Mouse (Mus musculus) heart, adult 9 months (tissue): ENCODE measurements at regions not wholly inside any gene's neighbourhood (a gene's known extent, or its start where the extent isn't known, plus 50 kb on each side); places are given as distances from the start of the nearest gene placed in this dataset.

Experiments used
- DNase-seq, 2 experiments: peaks; one replicate each; pipeline ENCODE4 v3.0.0; 2022; ENCODE audit warnings: low spot score in 2 of 2

GRCm38 (mm10) chr4:150800774-150801173 lies 52.9 kb upstream of the Errfi1 start:
- no peak for DNase-seq

GRCm38 (mm10) chr4:150799550-150800398 lies 53.9 kb upstream of the Errfi1 start:
- peak; percentile 46 to 61 for DNase-seq

- peak; percentile 56 to 59 for DNase-seq
Observed at GRCm38 (mm10) chr4:150798783-150799530, 54.8 kb upstream of the Errfi1 start.

GRCm38 (mm10) chr4:150798281-150798680 lies 55.4 kb upstream of the Errfi1 start:
- no peak for DNase-seq

DNA sequence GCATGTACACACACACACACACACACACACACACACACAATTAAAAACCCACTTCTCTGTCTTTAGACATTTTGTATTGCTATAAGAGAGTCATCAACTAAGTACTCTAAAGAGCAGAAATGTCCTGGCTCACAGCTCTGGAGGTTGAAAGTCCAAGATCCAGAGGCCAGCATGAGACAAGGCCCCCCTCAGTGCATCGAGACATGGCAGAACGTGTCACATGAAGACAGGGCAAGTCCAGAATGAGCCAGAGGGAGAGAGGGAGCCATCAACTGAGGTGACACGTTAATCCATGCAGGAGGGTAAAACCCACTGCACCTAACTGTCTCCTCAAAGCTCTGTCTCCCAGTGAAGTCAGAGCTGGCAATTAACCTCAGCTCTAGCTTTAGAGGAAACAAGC lies 56.7 kb upstream of the Errfi1 start:
- DNase-seq = no peak

DNA sequence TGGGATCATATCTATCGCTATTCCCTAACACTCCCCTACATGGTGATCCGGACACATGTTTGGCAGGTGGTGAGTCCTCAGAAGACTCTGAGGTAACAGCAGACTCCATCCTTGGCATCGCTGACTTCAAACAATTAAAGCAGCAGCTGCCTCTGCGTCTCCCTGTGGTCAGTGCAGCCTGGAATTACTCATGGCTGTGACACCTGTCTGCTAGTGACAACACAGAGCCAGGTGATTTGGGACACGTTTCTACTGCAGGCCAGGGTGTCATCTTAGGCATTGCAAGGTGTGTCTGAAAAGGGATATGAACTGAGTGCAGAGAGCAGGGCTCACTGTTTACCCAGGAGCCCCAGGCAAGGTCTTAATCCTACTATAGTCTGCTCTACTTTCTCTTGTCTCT lies 58.8 kb upstream of the Errfi1 start:
- DNase-seq = no peak

DNA sequence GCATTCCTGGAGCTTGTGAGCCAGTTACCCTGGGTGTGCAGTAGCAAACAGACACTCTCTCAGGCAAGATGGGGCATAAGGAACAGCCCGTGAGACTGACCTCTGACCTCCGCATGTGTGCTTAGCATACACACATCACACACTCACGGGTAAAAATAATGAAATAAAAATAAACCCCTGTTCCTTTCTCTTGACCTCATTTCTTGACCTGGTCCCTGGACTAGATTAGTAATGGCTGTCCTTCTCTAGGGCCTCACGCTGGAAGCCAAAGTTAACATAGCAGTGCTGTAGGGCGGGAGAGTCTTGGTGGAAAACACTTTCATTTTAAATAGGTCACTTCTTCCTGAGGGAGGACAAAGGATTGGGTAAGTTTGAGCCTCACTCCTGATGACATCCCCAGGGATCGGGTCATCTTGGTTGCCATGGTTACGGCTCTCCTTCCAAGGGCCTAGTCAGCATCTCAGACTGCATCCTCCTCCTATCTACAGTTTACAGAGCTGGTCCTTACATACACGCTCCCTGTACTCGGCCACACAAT lies 59.4 kb upstream of the Errfi1 start:
- peak; percentile 66 to 73 for DNase-seq

DNA sequence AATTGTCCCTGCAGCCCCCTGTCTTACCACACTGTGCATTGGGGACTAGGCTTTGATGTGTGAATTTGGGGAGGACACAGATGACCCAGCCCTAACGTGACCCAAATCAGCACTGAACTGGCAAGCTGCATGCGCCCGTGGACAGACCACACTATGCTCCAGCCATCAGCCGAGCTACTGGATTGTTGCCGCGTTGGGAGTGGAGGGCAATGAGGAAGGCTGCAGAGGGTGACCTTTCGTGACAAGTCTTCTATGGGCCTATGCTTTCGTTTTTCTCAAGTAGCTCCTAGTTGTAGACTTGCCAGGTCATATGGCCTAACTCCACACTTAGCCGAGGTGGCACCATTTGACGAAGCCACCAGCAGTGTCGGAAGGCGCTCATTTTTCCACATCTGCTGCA lies 60.6 kb upstream of the Errfi1 start:
- no peak for DNase-seq

DNA sequence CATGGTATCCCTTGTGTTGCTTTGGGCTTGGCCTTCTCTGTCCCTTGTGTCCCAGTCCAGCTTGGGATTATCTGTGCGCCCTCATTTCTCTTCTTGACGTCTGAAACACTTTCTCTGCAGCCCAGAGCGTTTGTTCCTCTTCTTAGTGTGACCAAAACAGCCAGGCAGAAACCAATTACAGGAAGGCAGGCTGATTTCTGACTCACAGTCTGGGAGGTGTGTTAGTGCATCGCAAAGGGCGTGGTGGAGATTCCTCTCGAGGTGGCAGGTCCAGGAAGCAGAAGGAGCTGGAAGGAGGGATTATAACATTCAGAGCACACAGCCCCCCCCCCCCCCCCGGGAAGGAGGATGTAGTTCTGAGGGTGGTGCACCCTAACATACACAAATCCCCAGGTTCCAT lies 64.6 kb upstream of the Errfi1 start:
- no peak for DNase-seq

DNA sequence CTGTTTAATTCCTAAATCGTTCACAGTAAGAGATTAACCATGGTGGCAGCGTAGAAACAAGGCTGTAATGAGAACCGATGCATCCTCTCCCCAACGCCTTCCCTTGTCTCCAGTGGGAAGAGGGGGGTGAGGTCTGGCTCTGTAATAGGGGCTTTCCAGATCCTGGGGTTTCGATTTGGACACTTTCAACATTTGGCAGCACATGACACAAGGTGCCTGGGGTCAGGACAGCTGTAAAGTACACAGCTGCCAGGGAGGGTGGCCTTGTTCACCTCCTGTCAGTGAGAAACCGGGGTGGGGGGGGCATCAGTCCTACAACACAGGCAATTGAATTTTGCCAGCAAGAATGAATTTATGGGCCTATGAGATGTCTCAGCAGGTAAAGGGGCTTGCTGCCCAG lies 66.6 kb upstream of the Errfi1 start:
- DNase-seq = no peak

- DNase-seq = no peak
Observed at GRCm38 (mm10) chr4:150786651-150787050, 67.1 kb upstream of the Errfi1 start.

DNA sequence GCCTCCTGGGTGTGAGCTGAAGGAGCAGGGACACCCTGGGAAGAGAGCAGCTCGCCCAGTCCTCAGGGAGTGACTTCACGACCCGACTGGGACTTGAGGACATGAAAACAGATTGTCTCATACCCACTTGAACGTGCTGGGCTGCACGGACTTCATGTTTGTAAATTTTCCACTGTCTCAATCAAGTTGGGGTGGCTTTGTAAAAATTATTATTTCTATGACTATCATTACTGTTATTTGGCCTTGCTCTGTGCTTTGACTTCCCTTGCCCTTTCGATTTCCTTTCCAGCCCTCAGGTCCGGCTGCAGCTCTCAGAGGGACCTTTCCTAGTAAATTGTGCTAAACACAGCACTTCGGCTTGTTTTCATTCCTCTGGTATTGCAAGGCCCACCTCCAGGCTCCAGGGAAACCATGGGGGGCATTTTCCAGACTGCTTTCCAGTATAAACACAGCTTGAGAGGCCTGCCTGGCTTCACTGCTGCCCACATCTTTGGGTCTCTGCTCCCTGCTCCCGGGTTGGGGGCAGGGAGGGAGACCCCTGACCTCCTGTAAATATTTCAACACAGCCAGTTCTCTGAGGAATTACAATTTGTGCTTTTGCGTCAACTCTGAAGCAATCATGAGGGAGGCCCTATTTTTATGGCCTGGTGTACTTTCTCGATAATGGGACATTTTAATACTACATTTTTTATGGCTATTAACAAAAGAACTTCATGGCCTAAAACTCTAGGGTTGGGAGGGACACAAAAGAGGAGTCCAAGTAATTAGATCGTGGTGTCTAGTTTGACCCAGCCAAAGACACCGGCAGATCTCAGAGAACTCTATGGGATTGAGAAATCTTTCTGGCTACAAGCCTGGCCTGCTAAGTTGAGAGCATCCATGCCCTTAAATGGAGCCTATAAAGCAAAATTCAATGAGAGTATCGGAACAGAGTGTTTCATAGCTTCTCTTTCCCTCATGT lies 68.9 kb upstream of the Errfi1 start:
- peak; percentile 78 to 81 for DNase-seq

DNA sequence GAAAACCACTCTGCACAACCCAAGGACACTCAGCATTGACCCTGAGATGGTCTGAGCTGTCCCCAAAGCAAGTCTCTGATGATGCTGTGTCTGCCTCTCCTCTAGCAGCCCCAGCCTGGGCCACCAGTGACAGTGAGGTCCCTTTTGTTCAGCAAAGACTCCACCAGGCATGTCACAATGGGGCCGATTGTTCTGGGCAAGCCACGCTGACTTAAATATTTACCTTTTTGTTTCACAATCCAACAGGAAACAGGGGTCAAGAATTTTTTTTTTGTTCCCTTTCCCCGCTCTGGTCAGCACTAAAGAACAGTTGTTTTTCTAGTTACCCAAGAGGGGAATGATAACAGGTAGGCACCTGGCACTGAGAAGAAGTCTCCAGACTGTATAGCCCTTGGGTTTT lies 72.4 kb upstream of the Errfi1 start:
- no peak for DNase-seq

GRCm38 (mm10) chr4:150779340-150779739 lies 74.4 kb upstream of the Errfi1 start:
- no peak for DNase-seq

GRCm38 (mm10) chr4:150778683-150779082 lies 75.0 kb upstream of the Errfi1 start:
- DNase-seq = peak; percentile 60 to 71

DNA sequence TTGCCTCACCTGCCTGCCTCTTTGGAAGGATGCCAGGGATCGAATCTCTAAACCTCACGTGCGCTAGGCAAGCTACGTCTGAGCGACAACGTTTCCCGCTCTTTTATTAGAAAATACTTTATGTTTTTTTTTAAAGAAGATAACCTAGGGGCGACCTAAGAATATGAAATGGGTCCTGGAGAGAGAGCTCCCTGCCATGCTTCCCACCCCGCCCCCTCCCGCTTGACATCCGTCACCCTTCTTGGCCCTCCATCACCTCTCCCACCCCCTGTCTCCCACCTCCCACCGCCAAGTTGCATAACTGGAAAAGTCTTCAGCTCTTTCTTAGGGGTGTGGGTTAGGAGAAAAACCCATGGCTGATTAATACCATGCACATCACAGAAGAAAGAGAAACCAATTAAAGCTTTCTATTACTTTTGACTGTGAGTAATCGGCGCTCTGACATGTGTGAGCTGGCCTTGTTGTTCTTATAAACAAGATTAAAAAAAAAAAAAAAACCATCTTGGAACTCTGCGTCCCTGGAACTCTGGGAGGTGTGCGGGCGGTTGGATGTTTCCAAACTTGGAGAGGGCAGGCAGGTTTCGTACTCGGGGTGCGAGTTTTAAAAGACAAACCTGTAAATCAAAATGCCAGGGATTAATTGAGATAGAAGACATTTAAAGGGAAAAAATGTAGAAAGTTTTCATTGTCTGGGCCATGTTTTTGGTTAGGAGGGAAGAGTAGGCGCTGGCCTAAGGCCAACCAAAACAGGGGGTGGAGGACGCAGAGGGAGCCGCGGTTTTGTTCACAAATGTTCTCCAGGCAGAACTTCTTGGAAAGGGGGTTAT lies 77.8 kb upstream of the Errfi1 start:
- peak; percentile 74 to 75 for DNase-seq

- DNase-seq = no peak
Observed at GRCm38 (mm10) chr4:150775281-150775680, 78.4 kb upstream of the Errfi1 start.

DNA sequence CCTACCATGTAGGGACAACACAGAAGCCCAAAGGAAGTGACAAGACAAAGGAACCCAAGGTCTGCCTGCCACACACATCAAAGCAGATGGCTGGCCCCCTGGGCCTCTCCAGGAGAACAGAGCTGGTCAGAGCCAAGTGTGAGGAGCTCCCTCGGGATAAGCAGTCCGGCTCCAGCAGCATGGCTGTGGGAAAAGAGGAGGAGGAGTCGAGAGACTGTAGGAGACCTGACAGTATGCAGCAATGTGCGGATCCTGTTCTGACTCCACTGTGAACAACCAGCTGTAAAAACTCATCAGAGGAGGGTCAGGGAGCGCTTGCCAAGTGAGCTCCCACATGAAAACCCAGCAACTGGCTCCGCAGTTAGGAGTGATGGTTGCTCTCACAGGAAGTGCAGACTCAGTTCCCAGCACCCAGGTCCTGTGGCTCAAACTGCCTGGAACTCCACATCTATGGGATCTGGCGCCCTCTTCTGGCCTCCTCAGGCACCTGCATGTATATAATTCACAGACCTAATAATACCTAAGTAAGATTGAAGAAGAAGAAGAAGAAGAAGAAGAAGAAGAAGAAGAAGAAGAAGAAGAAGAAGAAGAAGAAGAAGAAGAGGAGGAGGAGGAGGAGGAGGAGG lies 79.3 kb upstream of the Errfi1 start:
- peak; percentile 39 to 40 for DNase-seq

- peak; percentile 76 to 86 for DNase-seq
Observed at GRCm38 (mm10) chr4:150771922-150772651, 81.6 kb upstream of the Errfi1 start.

DNA sequence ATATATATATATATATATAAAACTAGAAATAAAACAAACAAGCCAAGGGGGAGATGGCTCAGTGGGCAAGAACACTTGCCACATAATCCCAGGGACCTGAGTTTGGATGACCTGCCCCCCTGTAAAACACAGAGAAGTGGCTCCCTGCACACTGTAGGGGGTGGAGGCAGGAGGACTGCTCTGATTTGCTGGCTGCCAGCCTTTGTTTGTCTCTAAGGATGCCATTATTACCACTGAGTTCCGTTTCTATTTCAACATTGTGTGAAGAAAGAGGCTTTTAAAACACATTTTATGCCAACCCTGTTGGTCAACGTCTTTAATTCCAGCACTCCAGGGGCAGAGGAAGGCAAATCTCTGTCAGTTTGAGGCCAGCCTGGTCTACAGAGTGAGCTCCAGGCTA lies 82.2 kb upstream of the Errfi1 start:
- DNase-seq = no peak
